Comparison of ENCODE assay signal across 16 mouse cellular contexts in the genomic region with DNA sequence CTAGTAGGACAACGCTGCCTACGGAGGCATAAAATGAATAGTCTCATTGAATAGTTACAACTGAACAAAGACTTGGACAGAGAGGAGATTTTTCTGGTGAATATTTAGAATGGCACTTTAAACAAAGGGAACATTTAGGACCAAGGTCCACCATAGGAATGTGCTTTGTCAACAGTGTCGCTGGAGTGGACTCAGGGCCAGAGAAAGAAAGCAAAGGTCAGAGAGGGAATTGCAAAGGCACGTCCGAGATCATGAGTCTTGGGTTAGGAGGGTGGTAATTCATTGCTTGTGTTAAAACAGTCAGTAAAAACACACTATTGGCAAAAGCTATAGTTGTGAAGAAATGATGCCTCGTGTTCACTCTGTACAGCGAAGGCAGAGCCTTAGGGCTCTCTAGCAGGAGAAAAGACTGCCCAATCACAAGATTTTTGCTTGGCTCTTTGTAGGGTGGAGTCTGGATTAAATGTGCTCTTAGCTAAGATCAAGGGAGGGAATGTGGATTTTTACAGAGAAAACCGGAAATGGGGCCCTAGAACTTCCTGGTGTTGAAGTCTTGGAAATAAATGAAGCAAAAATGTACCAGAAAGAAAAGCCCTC.
DNase-seq lines count a peak whose midpoint lies in the region; ATAC-seq and TF ChIP-seq lines count a peak whose summit lies in the region.
"Had no signal": no experiment of that assay in that cellular context is flagged by ENCODE, and none has a peak within 500 bp of the region (broad histone marks: within the 10 kb centered on the region; RNA-seq: fewer than 3 reads in every experiment).

No protein-coding gene starts in this region.

- H3K27me3 ChIP-seq in small intestine, adult 2 months (ENCODE audit: control insufficient read depth, insufficient read depth, low read length), result no peaks in the 10 kb centered on the region

- TF ChIP-seq POLR2A in small intestine, adult 2 months (IDR thresholded peaks at IDR 0.05; ENCODE audit: low read depth, low read length), result no peak

- peak; percentile 23 for DNase-seq in embryo, embryonic 9.5 days (ENCODE audit: extremely low spot score)
- DNase-seq in kidney, adult 8-10 months, result peak; percentile 75 to 85
- peak; percentile 15 for DNase-seq in liver
- DNase-seq in urinary bladder, postnatal 4 days (ENCODE audit: low spot score in 2 of 2), result no peak
- no peak for DNase-seq in ovary, postnatal 10 days (ENCODE audit: low spot score)
- no peak for DNase-seq in thymus, adult 18-20 months
- DNase-seq: cerebellum, adult 8-10 months; heart, postnatal 10 days; lung, embryonic 14.5 days; right cerebral cortex, postnatal 14 days; thymus, postnatal 25 days had no signal

- H3K27ac ChIP-seq in small intestine, adult 2 months (ENCODE audit: insufficient read depth, low read depth, low read length), result peak overlapping the region; percentile 73
- H3K27ac ChIP-seq: embryonic facial prominence, embryonic 10.5 days; hindbrain, embryonic 14.5 days had no signal

- ATAC-seq in granulocyte monocyte progenitor cell, adult 5-6 weeks (replicated peaks; ENCODE audit: poor library complexity, severe bottlenecking), result no peak
- ATAC-seq: activated CD4-positive, CD25-positive, alpha-beta regulatory T cell, adult 4 months had no signal

- peaks cover 9% of the 10 kb centered on the region; the same call in 1 of the 2 replicates for H3K36me3 ChIP-seq in small intestine, adult 2 months (ENCODE audit: control insufficient read depth, insufficient read depth, low read length)
- H3K36me3 ChIP-seq: embryonic facial prominence, embryonic 10.5 days had no signal

- no peak for TF ChIP-seq CTCF in small intestine, adult 2 months (IDR thresholded peaks at IDR 0.05; ENCODE audit: extremely low read depth, insufficient read length, insufficient replicate concordance, low read depth, low read length)

- 56% methylated on average over 8 of the region's 8 CpGs for WGBS in small intestine, adult 2 months

- no peak overlapping the region for H3K4me3 ChIP-seq in small intestine, adult 2 months (ENCODE audit: low read depth, low read length)
- H3K4me3 ChIP-seq: embryonic facial prominence, embryonic 10.5 days had no signal

- H3K4me1 ChIP-seq in small intestine, adult 2 months (ENCODE audit: control insufficient read depth, insufficient read depth, insufficient read length, low read length), result peaks cover 2% of the 10 kb centered on the region; the same call in 1 of the 2 replicates
- H3K4me1 ChIP-seq: embryonic facial prominence, embryonic 10.5 days had no signal

Comparison
In these comparisons a context has a peak if more than half of its experiments do, and no peak if none do; other contexts are left out.
1. DNase-seq: peak in embryo, embryonic 9.5 days (single experiment), kidney, adult 8-10 months (2 of 2) and liver (single experiment); none in urinary bladder, postnatal 4 days (0 of 2), ovary, postnatal 10 days (single experiment) and thymus, adult 18-20 months (0 of 2).